Mouse (Mus musculus) heart, adult 2 months (tissue): ENCODE measurements at regions not wholly inside any gene's neighbourhood (a gene's known extent, or its start where the extent isn't known, plus 50 kb on each side); places are given as distances from the start of the nearest gene placed in this dataset.
A peak's percentile ranks its signal among the peaks of the same experiment; 100 is the strongest.

Experiments used
- DNase-seq, 2 experiments: peaks; one replicate each; pipeline ENCODE4 v3.0.0; 2021
- H3K27ac ChIP-seq: fragments of 200-600 bp; 2 replicates; pipeline ENCODE4 v1.8.1; 2022
- H3K27me3 ChIP-seq: fragments of 200-500 bp; 2 replicates; pipeline ENCODE4 v1.6.1; 2012; ENCODE audit warnings: mild to moderate bottlenecking, low read length, inconsistent platforms, mixed read lengths; ENCODE audit not compliant: control insufficient read depth, insufficient read depth
- H3K36me3 ChIP-seq: fragments of 200-500 bp; 2 replicates; pipeline ENCODE4 v1.6.1; 2012; ENCODE audit warnings: low read length, inconsistent platforms; ENCODE audit not compliant: control insufficient read depth, insufficient read depth
- H3K4me1 ChIP-seq: fragments of 200-500 bp; 2 replicates; pipeline ENCODE4 v1.6.1; 2011; ENCODE audit warnings: low read length; ENCODE audit not compliant: control insufficient read depth, insufficient read depth
- H3K4me3 ChIP-seq: fragments of 200-600 bp; 2 replicates; pipeline ENCODE4 v1.8.1; 2022
- H3K79me2 ChIP-seq: fragments of 200-500 bp; replicated peaks from 2 replicates; pipeline ENCODE4 v1.6.1; 2012; ENCODE audit warnings: mild to moderate bottlenecking, inconsistent platforms, low read length, moderate library complexity, mixed read lengths; ENCODE audit not compliant: control insufficient read depth, insufficient read depth
- H3K9ac ChIP-seq: fragments of 200-500 bp; 2 replicates; pipeline ENCODE4 v1.6.1; 2012; ENCODE audit warnings: low read depth, mild to moderate bottlenecking, control low read depth, inconsistent platforms, low read length, mixed read lengths
- CTCF ChIP-seq: fragments of 200-600 bp; IDR thresholded peaks from 2 replicates; pipeline ENCODE4 v1.8.1; 2022; ENCODE audit warnings: antibody characterized with exemption, mild to moderate bottlenecking, moderate library complexity
- EP300 ChIP-seq: fragments of 200-500 bp; IDR thresholded peaks from 2 replicates; pipeline ENCODE4 v1.6.1; 2011; ENCODE audit warnings: low read depth, low read length, control low read depth; ENCODE audit not compliant: insufficient read depth
- POLR2A ChIP-seq: fragments of 200-500 bp; IDR thresholded peaks from 2 replicates; pipeline ENCODE4 v1.6.1; 2011; ENCODE audit warnings: mild to moderate bottlenecking, low read depth, low read length, control low read depth; ENCODE audit not compliant: insufficient read depth
- WGBS: fragments of 180-500 bp; shearing (Covaris S2); methylation state at CpG from one replicate; pipeline ENCODE4 v1.1.7; 2018; 5-methylcytosine and 5-hydroxymethylcytosine counted together
- intact Hi-C: fragments of 180-260 bp; cut with DNase I; formaldehyde crosslinking; loops from one replicate; pipeline ENCODE4 v1.15.1; 2025

DNA sequence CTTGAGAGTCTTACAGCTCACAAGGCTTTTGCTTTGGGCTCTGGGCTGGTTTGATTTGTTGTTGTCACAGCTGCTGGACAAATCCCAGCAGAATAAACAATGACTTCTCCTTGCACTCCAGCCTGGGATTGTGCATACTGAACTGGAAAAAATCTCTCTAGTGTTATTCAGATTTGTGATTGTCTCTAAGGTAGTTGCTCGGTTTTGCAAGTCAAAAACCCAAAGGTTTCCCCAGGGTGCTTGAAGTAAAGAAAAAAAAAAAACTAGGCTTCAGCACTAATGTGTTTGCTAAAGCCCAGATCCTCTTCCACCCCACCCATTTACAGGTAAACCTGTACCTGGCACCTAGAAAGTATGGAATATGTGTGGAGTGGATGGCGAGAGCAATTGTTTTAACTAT, 149.5 kb upstream of the Spef2 start:
- H3K27ac ChIP-seq = no peak overlapping the region
- H3K36me3 ChIP-seq = no peaks in the 10 kb centered on the region
- no peak for DNase-seq
- H3K4me1 ChIP-seq = no peaks in the 10 kb centered on the region
- H3K4me3 ChIP-seq = no peak overlapping the region
- no peak for TF ChIP-seq POLR2A
- TF ChIP-seq EP300 = no peak
- TF ChIP-seq CTCF = no peak
- H3K27me3 ChIP-seq = no peaks in the 10 kb centered on the region
- 38% methylated on average over 2 of the region's 2 CpGs for WGBS
- H3K9ac ChIP-seq = no peak overlapping the region
- intact Hi-C loops = no loop called here
- no peaks in the 10 kb centered on the region for H3K79me2 ChIP-seq

DNA sequence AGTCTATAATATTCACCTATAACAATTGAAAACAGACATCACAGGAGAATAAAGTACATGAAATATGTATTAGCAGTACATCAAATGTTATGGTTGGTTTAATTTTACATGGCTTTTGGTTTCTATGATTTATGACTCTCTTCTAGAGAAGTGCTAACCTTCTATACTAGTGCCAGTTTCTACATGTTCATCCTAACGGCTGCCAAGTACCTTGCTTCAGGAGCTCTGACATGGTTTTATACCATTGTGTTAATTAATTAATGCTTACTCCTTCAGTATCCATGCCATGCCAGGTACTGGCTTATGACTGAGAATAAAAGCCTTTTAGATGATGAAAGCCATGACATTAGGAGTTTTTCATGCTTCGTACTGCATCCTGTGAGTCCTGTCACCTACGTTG, 144.5 kb upstream of the Spef2 start:
- Histone ChIP-seq H3K27ac (no peak overlapping the region), H3K36me3 (no peaks in the 10 kb centered on the region), H3K9ac (no peak overlapping the region), H3K4me3 (no peak overlapping the region), H3K4me1 (no peaks in the 10 kb centered on the region), H3K79me2 (no peaks in the 10 kb centered on the region), H3K27me3 (no peaks in the 10 kb centered on the region)
- WGBS = 88% methylated on average over 3 of the region's 3 CpGs
- DNase-seq = no peak
- intact Hi-C loops = no loop called here
- no peak for TF ChIP-seq CTCF
- TF ChIP-seq POLR2A = no peak

DNA sequence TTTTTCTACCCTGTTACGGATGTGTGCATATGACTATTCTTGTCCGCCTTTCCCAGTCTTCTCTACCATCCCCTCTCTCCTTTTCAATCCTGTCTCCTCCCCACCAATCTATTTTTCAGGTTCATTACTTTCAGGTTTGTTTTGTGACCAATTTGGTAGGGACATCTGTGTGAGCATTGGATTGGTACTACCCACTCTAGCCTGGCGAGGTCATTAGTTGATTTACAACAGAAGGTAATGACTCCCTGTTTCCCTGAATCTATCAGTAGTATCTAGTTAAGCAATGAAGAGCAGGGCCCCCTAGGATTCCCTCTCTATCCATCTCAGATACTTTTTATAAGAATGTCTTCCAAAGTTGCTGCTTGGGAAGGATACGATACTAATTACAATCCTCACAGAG, 143.5 kb upstream of the Spef2 start:
- TF ChIP-seq EP300 (no peak), CTCF (no peak), POLR2A (no peak)
- no peak overlapping the region for H3K9ac ChIP-seq
- H3K36me3 ChIP-seq = no peaks in the 10 kb centered on the region
- H3K4me1 ChIP-seq = no peaks in the 10 kb centered on the region
- 81% methylated on average over 4 of the region's 4 CpGs for WGBS
- H3K79me2 ChIP-seq = no peaks in the 10 kb centered on the region
- no peak overlapping the region for H3K4me3 ChIP-seq
- no peak overlapping the region for H3K27ac ChIP-seq
- no peaks in the 10 kb centered on the region for H3K27me3 ChIP-seq
- no peak for DNase-seq
- intact Hi-C loops = no loop called here

DNA sequence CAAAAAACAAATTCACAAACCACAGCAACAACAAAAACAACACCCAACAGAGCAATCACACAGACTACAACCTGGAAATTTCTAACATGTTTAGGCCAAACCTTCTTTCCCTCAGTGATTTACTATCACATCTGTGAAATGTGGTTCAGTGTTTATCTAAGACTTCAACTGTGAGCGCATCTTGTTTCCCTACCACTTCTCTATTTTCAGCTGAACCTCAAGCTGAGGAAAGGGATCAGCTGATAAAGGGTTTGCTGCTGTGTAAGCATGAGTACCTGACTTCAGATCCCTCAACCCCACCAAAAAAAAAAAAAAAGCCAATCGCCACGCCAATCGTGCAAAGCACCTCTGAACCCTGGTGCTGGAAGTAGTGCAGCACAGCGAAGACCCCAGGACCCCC, 142.8 kb upstream of the Spef2 start:
- no peak for TF ChIP-seq POLR2A
- TF ChIP-seq CTCF = no peak
- TF ChIP-seq EP300 = no peak
- WGBS = 72% methylated on average over 5 of the region's 5 CpGs
- no peaks in the 10 kb centered on the region for H3K79me2 ChIP-seq
- H3K27me3 ChIP-seq = no peaks in the 10 kb centered on the region
- intact Hi-C loops = no loop called here
- no peak for DNase-seq
- H3K9ac ChIP-seq = no peak overlapping the region
- no peak overlapping the region for H3K27ac ChIP-seq
- no peaks in the 10 kb centered on the region for H3K4me1 ChIP-seq
- no peak overlapping the region for H3K4me3 ChIP-seq
- H3K36me3 ChIP-seq = no peaks in the 10 kb centered on the region

DNA sequence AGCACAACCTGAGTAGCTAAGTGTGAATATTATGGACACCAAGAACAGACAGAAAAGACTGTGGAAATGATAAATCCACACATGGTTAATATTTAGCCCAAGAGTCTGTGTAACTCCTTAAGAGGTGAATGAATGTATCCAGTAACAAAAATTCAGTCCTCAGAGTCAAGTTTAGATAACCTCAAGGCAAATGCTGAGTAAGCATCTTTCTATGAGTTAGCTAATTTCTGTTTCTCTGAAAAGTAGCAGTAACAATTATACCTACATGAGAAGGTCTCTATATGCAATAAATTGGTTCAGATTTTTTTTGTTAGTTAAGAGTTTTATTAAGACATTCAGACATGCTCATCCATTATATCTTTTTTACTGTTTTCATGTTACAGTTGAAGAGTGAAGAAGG, 127.1 kb upstream of the Spef2 start:
- Histone ChIP-seq H3K4me1 (no peaks in the 10 kb centered on the region), H3K4me3 (no peak overlapping the region), H3K79me2 (no peaks in the 10 kb centered on the region), H3K36me3 (no peaks in the 10 kb centered on the region), H3K9ac (no peak overlapping the region), H3K27ac (no peak overlapping the region), H3K27me3 (no peaks in the 10 kb centered on the region)
- no peak for DNase-seq
- no peak for TF ChIP-seq EP300
- intact Hi-C loops = no loop called here

DNA sequence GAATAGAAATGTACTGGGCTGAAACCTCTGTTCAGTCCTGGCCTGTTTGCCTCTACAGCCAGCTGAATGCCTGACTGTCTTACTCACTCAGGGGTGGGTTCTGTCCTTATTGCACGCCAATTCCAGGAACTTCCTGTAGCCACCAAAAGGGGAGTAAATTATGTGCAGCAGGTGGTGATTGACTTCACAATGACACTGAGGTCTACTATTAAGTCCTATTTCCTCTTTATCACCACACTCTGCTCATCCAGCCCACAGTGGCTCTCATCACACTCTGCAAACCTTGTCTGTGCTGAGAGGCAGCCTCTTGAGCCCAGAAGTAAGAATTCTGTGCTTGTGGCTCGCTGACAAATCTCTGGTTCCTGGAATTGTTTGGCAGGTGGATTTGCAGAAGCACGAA, 121.5 kb upstream of the Spef2 start:
- no peaks in the 10 kb centered on the region for H3K4me1 ChIP-seq
- no peaks in the 10 kb centered on the region for H3K36me3 ChIP-seq
- no peaks in the 10 kb centered on the region for H3K79me2 ChIP-seq
- 57% methylated on average over 3 of the region's 3 CpGs for WGBS
- no peak overlapping the region for H3K27ac ChIP-seq
- no peak overlapping the region for H3K9ac ChIP-seq
- TF ChIP-seq CTCF = no peak
- no peak for TF ChIP-seq EP300
- TF ChIP-seq POLR2A = no peak
- no peak for DNase-seq
- intact Hi-C loops = no loop called here
- no peak overlapping the region for H3K4me3 ChIP-seq
- no peaks in the 10 kb centered on the region for H3K27me3 ChIP-seq

DNA sequence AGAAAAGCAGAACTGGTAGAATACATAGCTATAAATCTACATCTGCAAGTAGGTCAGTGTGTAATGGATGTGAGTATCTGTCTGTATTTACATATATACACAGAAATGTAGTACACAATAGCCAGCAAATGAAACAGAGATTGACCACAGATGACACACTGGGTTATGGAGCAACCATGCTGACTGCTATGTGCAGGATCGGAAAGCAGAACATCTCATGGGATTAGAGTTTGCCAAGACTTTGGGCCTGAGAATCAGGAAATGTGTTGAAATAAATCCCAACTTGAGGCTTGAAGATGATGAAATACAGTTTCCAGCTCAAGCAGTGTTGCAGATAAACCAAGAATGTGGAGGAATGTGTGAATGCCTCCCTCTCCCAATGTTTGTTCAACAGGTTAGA, 116.1 kb upstream of the Spef2 start:
- no peak for TF ChIP-seq CTCF
- TF ChIP-seq EP300 = no peak
- TF ChIP-seq POLR2A = no peak
- DNase-seq = peak in 1 of 2 experiments; percentile 28
- H3K9ac ChIP-seq = no peak overlapping the region
- H3K79me2 ChIP-seq = no peaks in the 10 kb centered on the region
- no peaks in the 10 kb centered on the region for H3K4me1 ChIP-seq
- WGBS = 41% methylated on average over 1 of the region's 1 CpGs
- no peaks in the 10 kb centered on the region for H3K36me3 ChIP-seq
- no peak overlapping the region for H3K4me3 ChIP-seq
- no peaks in the 10 kb centered on the region for H3K27me3 ChIP-seq
- intact Hi-C loops = no loop called here
- peak overlapping the region; percentile 23; the same call in 1 of the 2 replicates for H3K27ac ChIP-seq
